Mouse (Mus musculus): Measurements from ENCODE around the gene Iglon5. TPM values are rescaled to one million over a fixed set of nuclear protein-coding genes. Genes with fewer than 3 reads are reported as not detected.
A peak's percentile ranks its signal among the peaks of the same experiment; 100 is the strongest.

Iglon5 gene
- total RNA-seq, 2 experiments from 2014 or later, result 51.1 to 51.6 TPM

GRCm38 (mm10) chr7:43465344-43466098 is 24.4 kb downstream of the Iglon5 start:
- peak; percentile 82 to 85 for DNase-seq (ENCODE audit: low spot score in 2 of 2)

DNA sequence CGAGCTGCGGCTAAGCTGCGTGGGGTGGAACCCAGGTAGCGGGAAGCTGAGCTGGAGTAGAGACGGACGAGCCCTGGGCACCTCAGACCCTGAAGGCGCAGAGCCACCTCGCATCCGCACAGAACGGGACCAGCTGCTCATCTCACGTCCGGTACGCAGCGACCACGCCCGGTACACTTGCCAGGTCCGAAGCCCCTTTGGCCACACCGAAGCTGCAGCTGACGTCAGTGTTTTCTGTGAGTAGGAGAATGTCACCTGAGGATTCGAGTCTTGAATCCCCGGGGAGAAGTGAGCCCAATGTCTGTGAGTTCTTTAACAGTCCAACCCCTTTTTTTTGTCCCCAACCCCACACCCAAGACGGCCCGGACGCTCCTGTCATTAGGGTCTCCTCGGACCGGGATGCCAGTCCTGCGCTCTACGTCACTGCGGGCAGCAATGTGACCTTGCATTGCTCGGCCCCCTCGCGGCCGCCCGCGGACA is 25.0 kb downstream of the Iglon5 start:
- DNase-seq (ENCODE audit: low spot score in 2 of 2), result peak in 1 of 2 experiments; percentile 34

DNA sequence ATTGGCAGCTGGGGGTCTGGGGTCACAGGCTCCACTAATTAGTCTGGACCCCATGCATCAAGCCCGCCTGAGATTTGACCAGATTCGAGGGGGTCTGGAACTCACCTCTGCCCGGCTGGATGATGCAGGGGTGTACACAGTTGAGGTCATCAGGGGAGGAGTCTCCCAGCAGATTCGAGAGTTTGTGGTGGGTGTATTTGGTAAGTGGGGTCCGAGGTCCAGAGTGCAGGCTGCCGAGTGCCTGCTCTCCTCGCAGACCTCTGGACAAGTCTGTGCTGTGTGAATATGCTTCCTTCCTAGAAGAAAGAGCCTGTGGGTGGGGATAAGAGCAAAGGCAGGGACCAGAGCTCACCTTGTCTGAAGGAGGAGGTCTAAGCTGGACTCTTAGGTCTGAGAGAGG is 25.9 kb downstream of the Iglon5 start:
- DNase-seq (ENCODE audit: low spot score in 2 of 2), result no peak

DNA sequence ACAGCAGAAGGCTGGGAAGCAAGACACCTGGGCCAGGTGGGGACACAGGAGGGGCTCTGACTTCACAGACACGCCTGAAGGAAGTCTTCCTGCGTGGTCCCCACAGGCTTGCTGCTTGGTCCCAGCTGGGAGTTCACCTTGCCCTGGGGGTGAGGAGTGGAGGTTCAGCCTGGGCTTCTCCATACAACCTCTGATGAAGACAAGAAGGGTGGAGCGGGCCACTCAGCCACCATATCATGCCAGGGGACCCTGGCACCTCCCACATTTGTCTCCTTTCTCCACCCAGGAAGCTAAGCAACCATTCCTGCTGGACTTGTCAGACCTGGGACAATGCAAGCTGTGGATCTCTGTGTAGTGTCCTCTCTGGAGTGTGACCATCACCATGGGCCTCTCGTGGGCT is 27.0 kb downstream of the Iglon5 start, which contains the start of gene Vsig10l:
Gene Vsig10l, plus strand, starts transcription at position 301 of the 400 bp plus-strand sequence.
- no peak for DNase-seq (ENCODE audit: low spot score in 2 of 2)

GRCm38 (mm10) chr7:43454371-43454770 is 35.5 kb downstream of the Iglon5 start:
- no peak for DNase-seq (ENCODE audit: low spot score in 2 of 2)

DNA sequence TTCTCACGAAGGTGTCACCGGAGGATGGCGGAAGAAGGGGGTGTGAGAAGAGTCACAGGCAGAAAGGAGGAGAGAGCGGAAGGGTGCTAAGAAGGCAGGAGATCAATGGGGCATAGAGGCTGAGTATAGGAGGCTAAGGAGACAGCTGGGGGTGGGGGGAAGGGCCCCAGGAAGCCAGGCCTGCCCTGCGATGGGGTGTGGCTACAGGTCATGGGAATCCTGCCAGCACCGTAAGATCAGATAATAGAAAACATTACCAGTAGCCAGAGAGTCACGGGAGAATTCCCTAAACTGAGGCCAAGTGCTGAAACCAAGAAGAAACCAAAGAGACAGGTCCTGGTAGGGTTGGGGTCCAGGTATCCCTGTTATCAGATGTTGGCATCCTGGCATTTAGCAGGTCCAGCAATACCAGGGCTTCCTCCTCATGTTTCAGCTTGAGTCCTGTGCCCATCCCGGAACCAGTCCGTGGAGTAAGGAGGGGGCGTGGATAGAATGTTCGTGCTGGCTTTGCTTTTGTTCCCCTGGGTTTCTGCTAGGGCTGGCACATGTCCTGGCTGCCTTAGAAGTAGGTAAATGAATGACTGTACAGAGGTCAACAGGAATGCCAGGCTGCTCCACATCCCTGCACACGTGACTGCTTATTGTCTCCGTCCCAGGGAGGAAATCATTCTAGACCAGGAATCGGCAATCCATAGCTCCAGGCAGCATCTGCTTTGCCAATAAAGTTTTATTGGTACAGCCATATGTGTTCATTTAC is 36.1 kb downstream of the Iglon5 start:
- DNase-seq (ENCODE audit: low spot score in 2 of 2), result no peak

- peak; percentile 44 to 48 for DNase-seq (ENCODE audit: low spot score in 2 of 2)
These were observed 37.3 kb downstream of the Iglon5 start for GRCm38 (mm10) chr7:43452609-43453008.

GRCm38 (mm10) chr7:43451726-43452125 is 38.1 kb downstream of the Iglon5 start:
- no peak for DNase-seq (ENCODE audit: low spot score in 2 of 2)

DNA sequence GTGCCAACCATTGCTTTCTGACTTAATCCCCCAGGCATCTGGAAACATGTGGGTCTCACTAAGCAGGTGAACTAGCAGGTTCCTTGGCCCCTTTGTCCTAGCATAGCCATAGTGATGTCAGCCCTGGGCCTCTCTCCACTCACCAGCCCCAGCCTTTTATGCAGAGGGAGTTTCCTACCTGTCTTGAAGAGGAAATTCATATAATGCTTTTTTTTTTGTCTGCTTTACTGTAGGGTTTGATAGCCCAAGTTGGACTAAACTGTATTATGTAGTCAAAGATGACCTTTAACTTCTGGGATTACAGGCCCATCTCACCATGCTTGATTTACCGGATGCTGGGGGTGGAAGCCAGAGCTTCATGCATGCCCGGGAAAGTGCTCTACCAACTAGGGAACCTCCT is 40.1 kb downstream of the Iglon5 start:
- no peak for DNase-seq (ENCODE audit: low spot score in 2 of 2)

GRCm38 (mm10) chr7:43448246-43448645 is 41.6 kb downstream of the Iglon5 start:
- no peak for DNase-seq (ENCODE audit: low spot score in 2 of 2)

DNA sequence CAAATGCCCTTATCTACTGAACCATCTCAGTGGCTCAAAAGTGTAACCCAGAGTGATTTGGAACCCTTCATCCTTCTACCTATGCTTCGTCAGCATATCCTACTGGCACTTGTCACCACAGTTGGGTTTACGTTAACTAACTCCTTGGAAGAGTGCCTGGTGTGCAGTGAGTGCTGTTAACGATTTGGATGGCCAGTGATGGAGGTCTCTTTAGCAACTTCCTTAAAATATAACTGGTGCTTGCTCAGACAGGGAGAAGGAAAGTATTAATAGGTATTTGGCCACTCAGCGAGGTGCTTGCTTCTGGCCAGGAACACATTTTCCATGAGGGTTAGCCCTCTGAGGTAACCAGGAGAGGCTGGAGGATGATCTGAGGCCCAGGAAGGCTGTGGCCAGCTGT is 42.1 kb downstream of the Iglon5 start:
- no peak for DNase-seq (ENCODE audit: low spot score in 2 of 2)

GRCm38 (mm10) chr7:43443917-43444293 is 46.0 kb downstream of the Iglon5 start, which contains the start of the genes Etfb and Gm45233:
TSS of gene Etfb (plus strand) at chr7:43444083.
TSS of gene Gm45233 (plus strand) at chr7:43444128.
- peak; percentile 89 to 92 for DNase-seq (ENCODE audit: low spot score in 2 of 2)

- peak; percentile 55 to 67 for DNase-seq (ENCODE audit: low spot score in 2 of 2)
These were observed 46.6 kb downstream of the Iglon5 start for GRCm38 (mm10) chr7:43443126-43443916.

GRCm38 (mm10) chr7:43442684-43443083 is 47.2 kb downstream of the Iglon5 start:
- no peak for DNase-seq (ENCODE audit: low spot score in 2 of 2)

- DNase-seq (ENCODE audit: low spot score in 2 of 2), result no peak
These were observed 48.8 kb downstream of the Iglon5 start for GRCm38 (mm10) chr7:43441071-43441470.

GRCm38 (mm10) chr7:43440482-43440881 is 49.4 kb downstream of the Iglon5 start, which contains the start of gene Cldnd2:
TSS of gene Cldnd2 (plus strand) at chr7:43440782.
- no peak for DNase-seq (ENCODE audit: low spot score in 2 of 2)

DNA sequence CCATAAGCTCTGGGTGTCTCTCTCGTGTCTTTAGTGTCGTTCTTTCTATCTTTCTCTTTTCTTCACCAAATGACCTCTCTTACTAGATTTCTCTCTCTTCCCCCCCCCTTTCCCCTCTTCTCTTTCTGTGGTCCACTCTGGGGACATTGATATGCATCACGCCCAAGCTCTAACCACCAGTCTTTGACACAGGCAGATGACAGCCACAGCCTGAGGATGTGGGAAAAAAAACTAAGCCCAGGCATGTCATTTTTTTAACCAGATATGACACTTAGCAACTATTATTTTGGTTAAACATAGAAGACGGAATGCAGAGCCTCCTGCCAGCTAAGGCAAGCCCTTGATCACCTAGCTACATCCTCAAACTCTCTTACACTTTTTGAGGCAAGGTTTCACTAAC is 51.3 kb downstream of the Iglon5 start:
- no peak for DNase-seq (ENCODE audit: low spot score in 2 of 2)

DNA sequence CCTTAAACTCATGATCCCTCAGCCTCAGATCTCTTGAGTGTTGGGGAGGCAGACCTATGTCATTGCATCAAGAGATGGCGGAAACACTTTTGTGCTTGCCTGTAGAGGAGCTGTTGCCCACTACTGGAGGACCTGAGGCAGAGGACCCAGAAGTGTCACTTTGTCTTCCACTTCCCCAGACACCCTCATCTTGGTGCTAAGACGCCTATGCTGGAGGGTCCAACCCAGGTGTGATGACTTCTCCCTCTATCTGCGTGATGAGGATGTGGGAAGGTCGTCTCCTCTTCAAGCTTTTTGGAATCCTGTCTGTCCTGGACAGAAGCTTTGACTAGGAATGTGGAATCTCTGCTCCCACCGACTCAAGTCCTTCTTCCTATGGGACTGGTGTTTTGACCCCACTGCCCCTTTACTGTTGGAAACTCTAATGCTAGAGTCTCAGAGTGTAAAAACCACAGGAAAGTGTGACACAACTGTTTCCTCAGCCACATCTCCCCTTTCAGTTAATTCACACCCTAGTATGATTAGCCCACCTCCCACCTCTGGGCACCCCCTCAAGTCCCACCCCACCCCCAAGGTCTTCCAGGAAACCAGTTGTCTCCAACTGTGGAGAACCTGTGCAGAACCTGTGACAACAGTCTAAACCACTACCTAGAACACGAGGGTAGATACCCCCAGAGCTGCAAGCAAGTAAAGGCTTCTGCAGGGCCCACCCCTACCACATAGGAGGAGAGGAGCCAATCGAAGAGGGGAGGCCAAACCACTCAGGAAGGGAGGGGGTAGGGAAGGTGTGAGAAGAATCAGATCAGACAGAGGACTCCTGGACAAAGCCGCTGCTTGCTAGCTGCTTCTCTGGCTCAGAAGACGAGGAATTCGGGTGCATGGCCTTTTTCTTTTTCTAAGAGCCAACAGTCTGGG is 53.3 kb downstream of the Iglon5 start, which contains the start of gene Nkg7:
Gene Nkg7, plus strand, starts transcription at position 733 of the 915 bp plus-strand sequence.
- DNase-seq (ENCODE audit: low spot score in 2 of 2), result no peak

GRCm38 (mm10) chr7:43434676-43435075 is 55.2 kb downstream of the Iglon5 start:
- no peak for DNase-seq (ENCODE audit: low spot score in 2 of 2)

- no peak for DNase-seq (ENCODE audit: low spot score in 2 of 2)
These were observed 57.0 kb downstream of the Iglon5 start for GRCm38 (mm10) chr7:43432891-43433290.
